Mouse (Mus musculus): ENCODE data around the gene Lsm4. TPM values are rescaled to one million over a fixed set of nuclear protein-coding genes. Genes with fewer than 3 reads are reported as not detected.
A peak's percentile ranks its signal among the peaks of the same experiment; 100 is the strongest.

The Lsm4 gene
- polyA plus RNA-seq (2015; fragmentation: Nextera tagmentation; extraction: Ambion mirVana), result 148 and 155 TPM in 2 replicates

GRCm38 (mm10) chr8:70673079-70673856 is at the start of gene Lsm4:
Gene Lsm4, plus strand, starts transcription at chr8:70673248.
- under 1% methylated on average over 60 of the region's 60 CpGs for WGBS (ENCODE audit: insufficient replicate concordance)
- peak within 1 kb of the TSS; percentile 70 for H3K9ac ChIP-seq
- peak within 1 kb of the TSS; percentile 81 for H3K4me2 ChIP-seq
- no peaks in the 10 kb centered on the region for H3K9me3 ChIP-seq (replicated peaks)
- H3K27ac ChIP-seq (replicated peaks), result peak within 1 kb of the TSS; percentile 95
- peaks cover 61% of the 10 kb centered on the region for H3K4me1 ChIP-seq (replicated peaks)
- H3K27me3 ChIP-seq, result no peaks in the 10 kb centered on the region
- peak within 1 kb of the TSS; percentile 73 for H3K4me3 ChIP-seq (replicated peaks)
- H3K36me3 ChIP-seq (replicated peaks), result peaks cover 13% of the 10 kb centered on the region
- peak; percentile 94 for ATAC-seq (ENCODE audit: insufficient read depth)

DNA sequence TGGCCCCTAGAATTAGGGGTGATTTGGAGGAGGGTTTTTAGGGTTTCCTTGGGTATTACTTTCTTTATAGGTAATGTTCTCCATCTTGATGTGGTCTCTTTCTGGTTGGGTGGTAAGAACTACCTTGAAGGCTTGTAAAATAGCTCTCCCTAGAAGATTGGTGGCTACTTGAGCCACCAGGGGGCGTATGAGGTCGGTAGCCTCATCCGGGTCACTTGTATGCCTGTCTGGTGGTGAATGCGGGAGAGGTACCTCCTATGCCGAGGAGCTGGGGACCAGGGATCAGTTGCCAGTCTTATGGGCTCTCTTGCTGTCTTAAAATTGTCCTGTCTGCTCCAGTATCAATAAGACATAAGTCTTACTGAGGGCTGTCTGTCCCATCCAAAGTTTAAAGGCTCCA is 47.9 kb upstream of the Lsm4 start:
- no peaks in the 10 kb centered on the region for H3K36me3 ChIP-seq (replicated peaks)
- no peak overlapping the region for H3K9ac ChIP-seq
- ATAC-seq (ENCODE audit: insufficient read depth), result no peak
- H3K4me3 ChIP-seq (replicated peaks), result no peak overlapping the region
- H3K27me3 ChIP-seq, result no peaks in the 10 kb centered on the region
- no peak overlapping the region for H3K4me2 ChIP-seq
- 0 out of 2 replicates have a peak, but pooled peaks cover 5% of the 10 kb centered on the region for H3K9me3 ChIP-seq (replicated peaks)
- H3K27ac ChIP-seq (replicated peaks), result no peak overlapping the region
- WGBS (ENCODE audit: insufficient replicate concordance), result 20% methylated on average over 5 of the region's 5 CpGs
- H3K4me1 ChIP-seq (replicated peaks), result peaks cover 67% of the 10 kb centered on the region

- Histone ChIP-seq H3K27me3 (peaks cover 15% of the 10 kb centered on the region), H3K4me3 (replicated peaks) (no peak overlapping the region), H3K9me3 (replicated peaks) (0 out of 2 replicates have a peak, but pooled peaks cover 5% of the 10 kb centered on the region), H3K4me2 (no peak overlapping the region), H3K4me1 (replicated peaks) (peaks cover 64% of the 10 kb centered on the region), H3K36me3 (replicated peaks) (no peaks in the 10 kb centered on the region), H3K27ac (replicated peaks) (no peak overlapping the region), H3K9ac (no peak overlapping the region)
- 72% methylated on average over 5 of the region's 5 CpGs for WGBS (ENCODE audit: insufficient replicate concordance)
- ATAC-seq (ENCODE audit: insufficient read depth), result no peak
These were observed 46.0 kb upstream of the Lsm4 start for GRCm38 (mm10) chr8:70627041-70627440.

- Histone ChIP-seq H3K9me3 (replicated peaks) (0 out of 2 replicates have a peak, but pooled peaks cover 5% of the 10 kb centered on the region), H3K27me3 (peaks cover 18% of the 10 kb centered on the region), H3K27ac (replicated peaks) (peak overlapping the region; percentile 80), H3K4me1 (replicated peaks) (peaks cover 56% of the 10 kb centered on the region), H3K9ac (peak overlapping the region; percentile 73; the same call in 1 of the 2 replicates), H3K4me3 (replicated peaks) (peak overlapping the region; percentile 73), H3K36me3 (replicated peaks) (no peaks in the 10 kb centered on the region), H3K4me2 (peak overlapping the region; percentile 94)
- 55% methylated on average over 7 of the region's 7 CpGs for WGBS (ENCODE audit: insufficient replicate concordance)
- ATAC-seq (ENCODE audit: insufficient read depth), result no peak
These were observed 44.0 kb upstream of the Lsm4 start for GRCm38 (mm10) chr8:70628986-70629490.

GRCm38 (mm10) chr8:70629574-70630531 is 43.2 kb upstream of the Lsm4 start:
- WGBS (ENCODE audit: insufficient replicate concordance), result under 1% methylated on average over 60 of the region's 60 CpGs
- peaks cover 56% of the 10 kb centered on the region for H3K4me1 ChIP-seq (replicated peaks)
- peak overlapping the region; percentile 94 for H3K4me2 ChIP-seq
- H3K27ac ChIP-seq (replicated peaks), result peak overlapping the region; percentile 80
- peak; percentile 70 for ATAC-seq (ENCODE audit: insufficient read depth)
- 0 out of 2 replicates have a peak, but pooled peaks cover 3% of the 10 kb centered on the region for H3K9me3 ChIP-seq (replicated peaks)
- no peaks in the 10 kb centered on the region for H3K36me3 ChIP-seq (replicated peaks)
- H3K4me3 ChIP-seq (replicated peaks), result peak overlapping the region; percentile 73
- H3K27me3 ChIP-seq, result peaks cover 18% of the 10 kb centered on the region
- H3K9ac ChIP-seq, result peak overlapping the region; percentile 73

- 11% methylated on average over 22 of the region's 22 CpGs for WGBS (ENCODE audit: insufficient replicate concordance)
- H3K4me1 ChIP-seq (replicated peaks), result peaks cover 58% of the 10 kb centered on the region
- no peaks in the 10 kb centered on the region for H3K36me3 ChIP-seq (replicated peaks)
- H3K27ac ChIP-seq (replicated peaks), result peak overlapping the region; percentile 81
- H3K9me3 ChIP-seq (replicated peaks), result no peaks in the 10 kb centered on the region
- H3K9ac ChIP-seq, result peak overlapping the region; percentile 73
- H3K4me2 ChIP-seq, result peak overlapping the region; percentile 94
- H3K27me3 ChIP-seq, result peaks cover 18% of the 10 kb centered on the region
- ATAC-seq (ENCODE audit: insufficient read depth), result peak; percentile 56
- peak overlapping the region; percentile 73 for H3K4me3 ChIP-seq (replicated peaks)
These were observed 42.3 kb upstream of the Lsm4 start for GRCm38 (mm10) chr8:70630532-70631381.

GRCm38 (mm10) chr8:70631436-70631835 is 41.6 kb upstream of the Lsm4 start:
- Histone ChIP-seq H3K4me1 (replicated peaks) (peaks cover 64% of the 10 kb centered on the region), H3K27me3 (peaks cover 18% of the 10 kb centered on the region), H3K27ac (replicated peaks) (peak overlapping the region; percentile 81), H3K9ac (peak overlapping the region; percentile 33; the same call in 1 of the 2 replicates), H3K4me3 (replicated peaks) (peak overlapping the region; percentile 73), H3K4me2 (peak overlapping the region; percentile 94), H3K36me3 (replicated peaks) (no peaks in the 10 kb centered on the region), H3K9me3 (replicated peaks) (no peaks in the 10 kb centered on the region)
- 10% methylated on average over 24 of the region's 24 CpGs for WGBS (ENCODE audit: insufficient replicate concordance)
- peak; percentile 4; the same call in 1 of the 2 replicates for ATAC-seq (ENCODE audit: insufficient read depth)

DNA sequence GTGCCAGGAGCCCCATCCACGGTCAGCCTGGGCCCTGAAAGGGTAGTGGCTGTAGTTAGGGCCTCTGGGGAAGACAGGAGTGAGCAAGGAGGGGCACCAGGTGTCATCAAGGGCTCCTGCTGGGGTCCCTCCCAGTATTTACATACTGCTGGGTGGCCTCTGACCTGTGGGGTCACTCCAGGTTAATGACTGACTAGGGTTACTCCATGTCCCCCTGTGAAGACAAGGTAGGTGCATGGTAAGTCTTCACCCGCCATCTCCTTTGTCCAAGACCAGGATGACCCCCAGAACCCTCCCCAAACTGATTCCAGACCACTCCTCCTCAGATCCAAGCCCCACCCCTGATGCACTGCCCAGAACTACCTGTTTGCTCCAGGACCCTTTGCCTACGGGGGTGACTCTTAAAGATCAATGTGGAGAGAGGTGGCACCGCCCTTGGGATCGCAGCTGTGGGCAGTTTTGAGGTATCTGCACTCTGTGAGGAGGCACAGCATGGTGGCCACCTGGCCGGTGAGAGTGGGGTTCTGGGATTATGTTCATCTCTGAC is 40.6 kb upstream of the Lsm4 start, which contains the start of gene Gdf15:
Gene Gdf15, minus strand, starts transcription at position 111 of the 547 bp plus-strand sequence.
- Histone ChIP-seq H3K27me3 (peaks cover 18% of the 10 kb centered on the region), H3K27ac (replicated peaks) (peak within 1 kb of the TSS; percentile 81), H3K36me3 (replicated peaks) (no peaks in the 10 kb centered on the region), H3K4me2 (peak within 1 kb of the TSS; percentile 94), H3K9me3 (replicated peaks) (no peaks in the 10 kb centered on the region), H3K9ac (peak within 1 kb of the TSS; percentile 33; the same call in 1 of the 2 replicates), H3K4me1 (replicated peaks) (peaks cover 73% of the 10 kb centered on the region), H3K4me3 (replicated peaks) (peak within 1 kb of the TSS; percentile 73)
- 71% methylated on average over 6 of the region's 6 CpGs for WGBS (ENCODE audit: insufficient replicate concordance)
- 0 out of 2 replicates have a peak, but pooled peaks have one; percentile 6 for ATAC-seq (ENCODE audit: insufficient read depth)

GRCm38 (mm10) chr8:70634066-70634465 is 39.0 kb upstream of the Lsm4 start:
- no peaks in the 10 kb centered on the region for H3K9me3 ChIP-seq (replicated peaks)
- peak overlapping the region; percentile 81 for H3K27ac ChIP-seq (replicated peaks)
- no peak overlapping the region for H3K4me2 ChIP-seq
- no peak overlapping the region for H3K9ac ChIP-seq
- peaks cover 18% of the 10 kb centered on the region for H3K27me3 ChIP-seq
- no peak overlapping the region for H3K4me3 ChIP-seq (replicated peaks)
- 39% methylated on average over 6 of the region's 6 CpGs for WGBS (ENCODE audit: insufficient replicate concordance)
- H3K36me3 ChIP-seq (replicated peaks), result no peaks in the 10 kb centered on the region
- ATAC-seq (ENCODE audit: insufficient read depth), result peak; percentile 4; the same call in 1 of the 2 replicates
- peaks cover 79% of the 10 kb centered on the region for H3K4me1 ChIP-seq (replicated peaks)
